Mouse (Mus musculus) lung, postnatal 0 days (tissue): ENCODE results near the gene Hs6st1.

Source experiments
- CTCF ChIP-seq: IDR thresholded peaks from 2 replicates; pipeline ENCODE4 v1.5.1; 2016; ENCODE audit warnings: antibody characterized with exemption, mild to moderate bottlenecking
- EP300 ChIP-seq: IDR thresholded peaks from 2 replicates; pipeline ENCODE4 v1.6.1; 2016; ENCODE audit warnings: antibody characterized with exemption, mild to moderate bottlenecking, control low read depth

DNA sequence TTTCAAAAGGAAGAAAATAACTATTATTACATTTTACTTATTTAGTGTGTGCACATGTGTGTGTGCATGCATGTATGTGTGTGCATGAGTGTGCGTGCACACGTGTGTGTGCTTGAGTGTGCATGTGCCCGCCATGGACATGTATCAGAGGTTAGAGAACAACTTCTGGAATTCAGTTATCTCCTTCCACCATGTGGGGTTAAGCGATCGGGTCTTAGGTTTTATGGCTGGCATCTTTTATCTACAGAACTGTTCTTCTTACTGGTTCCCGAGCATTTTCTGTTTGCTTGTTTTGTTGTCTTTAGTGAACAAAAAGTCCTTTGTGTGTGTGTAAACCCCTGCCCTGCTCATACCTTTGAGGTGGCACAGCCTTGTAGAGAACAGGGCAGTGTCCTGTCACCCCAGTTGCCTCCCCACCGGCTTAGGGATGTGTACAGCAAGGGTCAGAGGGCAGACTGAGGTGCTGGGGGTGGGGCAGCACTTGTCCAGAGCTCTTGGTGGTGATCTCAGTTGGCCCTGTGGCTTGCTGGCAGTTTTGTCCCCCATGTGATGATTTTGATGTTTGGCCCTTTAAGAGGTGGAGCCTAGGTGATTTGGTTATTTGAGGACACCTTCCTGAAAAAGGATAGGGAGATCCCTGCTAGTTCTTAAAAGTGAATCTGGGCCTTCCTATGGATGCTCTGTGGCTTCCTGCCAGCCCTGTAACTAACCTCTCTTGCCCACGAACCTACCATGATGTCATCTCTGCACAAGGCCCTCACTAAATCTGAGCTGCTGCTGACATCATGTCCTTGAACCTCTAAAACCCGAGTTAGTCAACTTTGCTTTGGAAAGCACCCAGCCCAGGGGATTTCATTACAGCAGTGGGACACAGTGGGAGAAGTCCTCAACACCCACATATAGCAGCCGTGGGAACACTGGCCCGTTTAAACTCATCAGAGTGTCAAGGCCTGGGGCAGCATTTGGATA lies 4.7 kb downstream of the Hs6st1 start:
- TF ChIP-seq EP300 (no peak), CTCF (no peak)
